Mouse (Mus musculus) kidney, adult 9 months (tissue): ENCODE data around the gene Psmb7.

Experiments used
- DNase-seq: peaks from one replicate; pipeline ENCODE4 v3.0.0; 2022

Psmb7 gene

DNA sequence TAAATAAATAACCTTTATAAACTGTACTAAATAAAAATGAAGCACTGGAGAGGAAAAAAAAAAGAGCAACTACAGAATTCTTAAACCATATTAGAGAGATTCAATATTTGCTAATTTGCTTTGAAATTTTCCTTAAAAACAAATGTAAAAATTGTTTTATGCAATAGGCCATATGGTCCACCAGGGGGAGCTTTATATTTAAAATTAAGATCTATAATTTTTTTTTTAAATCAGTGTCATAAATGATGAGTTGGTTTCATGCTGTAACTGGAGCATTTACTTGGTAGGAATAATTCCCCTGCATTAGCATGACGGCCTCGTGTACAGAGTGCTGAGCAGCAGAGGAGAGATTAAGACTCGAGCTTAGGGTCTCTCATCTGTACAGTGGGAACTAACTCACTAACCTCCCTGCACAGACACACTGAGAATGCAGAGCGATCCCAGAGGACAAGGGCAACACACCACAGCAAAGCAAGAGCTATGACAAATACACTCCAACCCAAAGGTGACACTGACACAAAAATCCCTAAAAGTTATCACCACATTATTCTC is 6.1 kb downstream of the Psmb7 start:
- DNase-seq, result no peak

DNA sequence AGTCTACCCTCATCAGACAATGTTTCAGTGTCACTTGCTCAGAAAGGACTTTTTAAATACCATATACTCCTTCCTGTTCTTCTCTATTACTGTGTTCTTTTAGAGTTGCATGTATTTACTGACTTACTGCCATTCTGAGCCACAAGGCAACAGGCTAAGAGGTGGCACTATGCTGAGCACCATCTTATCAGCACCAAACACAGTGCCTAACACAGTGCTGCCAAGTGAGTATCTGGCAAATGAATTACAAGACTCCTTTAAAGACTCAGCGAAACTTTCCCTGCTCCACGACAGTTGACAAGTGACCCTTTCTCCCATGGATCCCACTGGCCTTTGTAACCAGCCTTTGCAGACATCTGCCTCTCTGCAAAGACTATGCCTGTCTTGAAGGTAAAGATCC is 13.3 kb downstream of the Psmb7 start:
- no peak for DNase-seq

DNA sequence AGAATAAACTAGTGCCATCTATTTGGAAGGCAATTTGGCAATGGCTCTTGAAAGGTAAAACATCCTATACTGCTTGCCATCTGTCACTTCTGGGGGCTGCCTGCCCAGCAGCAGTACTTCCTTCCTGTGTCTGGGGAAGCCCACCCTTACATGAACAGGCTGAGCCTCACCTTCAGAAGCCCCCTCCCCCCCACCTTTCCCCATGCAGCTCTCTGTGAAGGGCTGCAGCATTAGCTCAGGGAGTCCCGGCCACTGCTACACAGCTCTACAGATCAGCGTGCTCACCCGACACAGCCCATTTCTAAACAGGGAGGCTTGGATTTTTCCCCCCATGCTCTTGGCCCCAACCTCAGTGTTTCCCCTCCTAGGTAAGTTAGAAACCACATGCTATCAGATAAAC is 14.4 kb downstream of the Psmb7 start:
- no peak for DNase-seq

DNA sequence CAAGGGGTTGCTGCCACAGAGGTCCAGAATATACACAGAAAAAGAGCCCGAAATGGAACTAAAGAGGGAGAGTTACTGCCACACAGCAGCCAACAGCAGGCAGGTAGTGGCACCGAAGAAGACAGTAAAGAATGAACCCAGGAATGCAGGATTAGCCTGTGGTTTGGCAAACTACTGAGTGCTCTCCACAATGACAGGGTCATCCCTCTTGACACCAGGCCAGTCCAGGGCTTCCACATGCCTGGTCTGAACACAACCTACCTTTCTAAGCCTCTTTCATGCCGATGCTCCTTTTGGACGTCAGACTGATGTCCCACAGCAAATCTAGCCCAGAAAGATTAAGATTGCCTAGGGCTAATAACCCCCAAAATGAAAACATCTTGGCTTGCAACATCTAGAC is 15.1 kb downstream of the Psmb7 start:
- no peak for DNase-seq

DNA sequence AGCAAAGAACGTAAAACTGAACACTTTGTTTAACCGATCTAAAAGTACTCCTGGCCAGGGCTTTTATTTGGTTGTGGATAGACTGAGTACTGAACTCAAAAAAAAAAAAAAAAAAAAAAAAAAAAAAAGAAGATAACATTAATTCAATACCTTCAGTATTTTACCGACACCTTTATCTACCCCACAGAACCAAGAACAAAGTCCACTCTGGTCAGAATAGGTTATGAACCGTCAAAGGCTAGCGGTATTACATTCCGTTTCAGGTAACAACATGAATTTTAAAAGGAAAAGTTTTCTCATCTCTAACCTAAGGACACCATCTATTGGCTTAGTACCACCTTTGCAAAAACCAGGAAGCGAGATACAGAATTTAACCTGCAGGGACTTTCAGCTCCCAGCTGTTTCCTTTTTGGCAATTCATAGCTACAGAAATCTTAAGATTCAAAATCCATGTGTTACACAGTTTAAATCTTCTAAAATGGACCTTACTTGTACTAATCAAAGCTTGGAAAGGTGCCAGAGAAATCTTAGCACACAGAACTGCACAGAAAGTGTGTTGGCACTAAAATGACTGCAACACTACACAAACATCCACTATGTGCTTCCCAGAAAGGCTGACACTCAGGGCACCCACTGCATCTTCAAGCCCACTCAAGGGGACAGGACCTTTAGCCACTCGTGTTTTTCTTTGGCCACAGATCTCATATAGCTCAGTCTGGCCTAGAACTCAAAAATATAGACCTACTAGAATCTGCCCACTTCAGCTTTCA is 19.9 kb downstream of the Psmb7 start:
- no peak for DNase-seq

DNA sequence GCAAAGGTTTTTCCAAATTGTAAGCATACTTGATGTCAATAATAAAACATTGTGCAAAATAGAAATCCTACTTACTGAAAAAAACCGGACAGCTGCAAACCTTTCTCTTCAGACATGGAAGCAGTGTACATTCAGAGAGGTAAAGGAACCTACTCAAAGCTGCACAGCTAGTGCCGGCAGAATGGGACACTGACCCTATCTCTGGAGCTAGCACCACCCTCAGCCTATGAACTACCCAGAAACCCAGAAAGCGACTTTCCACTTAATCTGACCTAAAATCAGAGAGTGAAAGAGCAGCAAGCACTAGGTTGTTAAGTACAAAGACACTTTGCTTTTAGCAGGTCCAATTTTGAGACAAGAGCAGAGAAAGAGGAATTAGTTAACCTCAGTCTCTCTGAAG is 20.5 kb downstream of the Psmb7 start:
- DNase-seq, result no peak

DNA sequence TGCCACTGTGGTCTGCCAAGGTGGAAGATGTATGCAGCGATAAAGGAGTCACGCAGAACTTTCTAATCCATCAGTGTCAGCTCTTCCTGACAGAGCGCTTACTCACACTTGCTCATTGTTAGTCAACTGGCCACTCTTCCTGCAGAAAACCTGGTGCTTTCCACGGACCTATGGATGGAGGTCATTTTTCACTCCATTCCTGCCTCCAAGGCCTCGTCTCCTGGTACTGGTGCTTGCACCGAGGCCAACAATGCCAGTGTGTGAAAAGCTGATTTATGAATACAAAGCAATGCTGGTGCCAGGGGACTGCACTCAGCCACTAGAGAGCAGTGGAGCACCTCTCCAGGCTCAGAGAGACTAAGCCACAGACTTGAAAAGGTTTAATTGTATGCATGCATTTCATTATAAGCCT is 22.3 kb downstream of the Psmb7 start:
- peak; percentile 49 for DNase-seq

DNA sequence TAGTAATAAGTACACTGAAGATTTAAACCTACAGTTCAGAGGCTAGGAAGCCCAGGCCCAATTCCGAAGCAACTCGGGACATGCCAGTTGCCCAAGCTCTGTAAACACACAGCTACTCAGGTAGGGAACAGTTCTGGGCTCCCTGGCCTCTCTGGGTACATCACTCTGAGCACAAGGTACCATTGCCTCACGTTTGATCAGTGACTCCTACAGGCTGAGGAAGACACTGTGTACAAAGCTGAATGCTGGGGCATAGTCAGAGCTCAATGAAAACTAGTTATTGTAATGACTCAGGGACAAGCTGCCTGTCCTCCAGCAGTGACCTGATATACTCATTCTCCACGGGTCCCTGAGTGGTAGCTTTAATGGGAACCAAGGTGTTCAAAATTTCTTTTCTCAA is 22.8 kb downstream of the Psmb7 start:
- DNase-seq, result no peak

DNA sequence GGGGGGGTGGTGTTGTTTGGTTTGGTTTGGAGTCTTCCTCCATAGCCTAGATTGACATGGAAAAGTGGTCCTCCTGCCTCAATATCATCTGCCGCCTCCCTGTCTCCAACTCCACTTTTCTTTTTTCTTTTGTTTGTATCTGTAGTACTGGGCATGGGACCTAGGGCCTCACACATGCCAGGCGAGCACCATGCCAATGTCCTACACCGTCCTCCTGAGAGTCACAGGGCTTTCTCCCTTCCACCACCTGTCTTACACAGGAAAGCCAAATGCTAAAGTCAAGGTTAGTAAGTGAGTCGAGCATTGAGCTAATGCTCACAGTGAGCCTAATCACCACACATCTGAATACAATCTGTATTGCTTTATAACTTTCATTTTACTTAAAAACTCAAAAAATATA is 24.1 kb downstream of the Psmb7 start:
- DNase-seq, result no peak

DNA sequence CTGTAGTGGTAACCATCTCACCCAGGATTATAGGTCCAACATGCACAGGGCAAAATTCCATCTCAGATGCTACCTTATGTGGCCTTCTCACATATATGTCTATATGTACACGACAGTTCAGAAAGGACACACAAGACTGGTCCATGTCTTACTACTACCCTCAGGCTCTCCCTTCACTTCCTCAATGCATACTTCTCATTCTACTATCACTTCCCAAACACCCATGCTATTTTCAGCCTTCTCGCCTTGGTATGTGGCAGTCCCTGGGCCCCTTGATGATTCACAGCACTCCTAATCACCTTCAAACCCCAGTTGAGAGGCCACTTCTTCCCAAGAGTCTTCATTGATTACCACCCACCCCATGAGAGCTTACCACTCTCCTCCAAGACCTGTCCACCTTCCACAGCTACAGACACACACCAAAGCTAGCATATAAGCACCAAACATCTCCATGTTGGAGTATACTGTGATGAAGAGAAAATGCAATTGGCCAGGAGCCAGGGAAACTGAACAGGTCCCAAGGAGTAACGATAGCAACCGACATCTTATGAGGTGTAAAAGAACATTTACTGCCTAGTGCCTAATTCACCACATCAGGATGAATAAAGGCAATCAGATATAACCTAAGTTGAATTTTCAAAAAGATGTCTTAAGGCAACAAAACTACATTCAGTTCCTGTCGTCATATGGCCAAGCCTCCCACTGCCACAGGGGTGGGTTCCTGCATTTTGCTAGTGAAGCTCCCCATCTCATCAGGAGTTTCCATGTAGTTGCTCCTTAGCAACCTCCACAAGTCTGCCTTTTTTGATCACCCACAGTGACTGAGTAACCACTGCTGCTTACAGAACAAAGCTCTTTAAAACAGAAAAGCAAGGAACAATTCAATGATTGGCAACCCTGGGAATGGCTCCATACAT is 26.7 kb downstream of the Psmb7 start:
- no peak for DNase-seq

DNA sequence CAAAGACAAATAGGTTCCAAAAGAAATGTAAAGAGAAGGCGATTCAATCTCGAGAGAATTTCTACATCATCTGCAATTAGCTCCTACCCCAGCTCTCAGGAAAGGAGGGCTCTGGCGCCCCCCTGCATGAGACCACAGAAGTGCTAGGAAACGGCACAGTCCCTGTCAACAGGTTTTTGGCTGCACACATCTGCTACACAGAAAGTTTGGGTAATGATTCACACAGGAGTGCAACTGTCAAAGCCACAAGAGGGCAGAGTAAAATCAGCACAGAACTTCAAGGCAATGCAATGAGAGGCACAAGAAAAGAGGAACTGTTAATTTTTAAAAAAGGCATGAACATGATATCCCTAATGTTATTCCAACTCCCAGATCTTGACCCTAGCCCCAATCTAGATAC is 27.8 kb downstream of the Psmb7 start:
- DNase-seq, result peak; percentile 67

DNA sequence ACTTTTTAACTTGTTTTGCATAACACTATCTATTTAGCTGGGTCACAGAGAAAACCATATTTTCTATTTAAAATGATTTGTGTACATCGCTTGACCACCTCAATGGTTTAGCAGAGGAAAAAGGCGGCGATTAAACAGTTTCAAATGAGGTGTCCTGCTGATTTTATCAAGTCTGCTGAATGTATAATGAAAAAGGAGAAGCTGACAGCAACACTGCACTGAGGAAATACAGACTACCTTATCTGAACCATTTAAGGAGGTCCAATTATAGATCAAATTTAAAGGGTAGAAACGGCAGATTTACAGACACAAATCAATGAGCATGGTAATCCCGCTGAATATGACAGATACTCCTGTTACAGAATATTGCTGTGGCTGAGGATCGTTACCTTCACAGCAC is 29.4 kb downstream of the Psmb7 start:
- no peak for DNase-seq

DNA sequence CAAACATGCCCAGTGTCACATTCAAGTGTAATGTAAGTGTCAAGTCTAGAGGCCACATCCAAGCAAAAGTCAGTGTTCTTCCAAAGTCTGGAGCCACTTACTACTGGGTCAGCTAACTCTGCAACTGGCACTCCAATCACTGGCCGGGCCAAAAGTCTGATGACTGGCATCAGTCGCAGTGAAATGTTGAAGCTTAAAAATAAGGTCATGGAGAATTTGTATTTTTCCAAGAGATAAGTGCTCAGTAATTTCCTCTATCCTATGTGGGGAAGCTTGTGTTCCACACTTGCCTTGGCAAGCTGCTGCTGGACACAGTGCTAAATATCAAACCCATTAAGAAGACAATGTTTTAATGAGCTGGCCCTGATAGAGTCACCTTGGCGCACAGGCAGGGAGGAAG is 30.3 kb downstream of the Psmb7 start:
- DNase-seq, result no peak

DNA sequence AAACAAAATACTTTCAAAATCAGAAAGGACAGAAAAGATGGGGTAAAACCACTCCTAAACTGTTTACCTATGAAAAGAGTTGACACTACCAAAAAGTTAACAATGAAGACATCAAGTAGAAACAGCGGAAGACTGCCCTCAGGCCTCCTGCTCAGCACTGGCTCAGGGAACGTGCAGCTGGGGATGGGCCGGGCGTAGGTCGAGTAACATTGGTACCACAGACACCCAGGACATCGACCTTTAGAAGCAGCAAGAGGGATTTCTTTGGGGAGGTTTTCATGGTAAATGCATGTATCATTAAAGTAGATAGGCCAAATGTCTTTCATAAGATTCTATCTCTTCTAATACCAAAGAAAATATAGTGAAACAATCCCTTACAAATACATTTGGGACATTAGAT is 31.3 kb downstream of the Psmb7 start:
- DNase-seq, result no peak

DNA sequence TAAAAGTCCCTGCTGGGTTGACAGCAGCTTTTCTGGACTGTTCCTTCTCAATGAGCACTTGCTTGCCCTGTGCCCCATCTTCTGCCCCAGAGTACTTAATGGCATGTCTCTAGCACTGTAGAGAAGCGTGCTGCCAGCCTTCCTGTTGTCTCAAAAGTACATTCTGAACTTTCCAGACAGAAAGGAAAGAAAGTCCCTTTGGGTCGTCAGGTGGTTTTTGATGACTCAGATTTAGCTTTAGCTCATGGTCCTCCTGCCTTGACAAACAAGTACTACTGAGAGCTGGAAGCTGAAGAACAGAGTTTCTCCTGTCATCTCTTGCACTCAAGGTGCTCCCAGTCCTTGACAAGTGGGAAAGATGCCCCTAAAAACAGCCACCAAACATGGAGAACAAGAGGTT is 33.7 kb downstream of the Psmb7 start:
- DNase-seq, result no peak

DNA sequence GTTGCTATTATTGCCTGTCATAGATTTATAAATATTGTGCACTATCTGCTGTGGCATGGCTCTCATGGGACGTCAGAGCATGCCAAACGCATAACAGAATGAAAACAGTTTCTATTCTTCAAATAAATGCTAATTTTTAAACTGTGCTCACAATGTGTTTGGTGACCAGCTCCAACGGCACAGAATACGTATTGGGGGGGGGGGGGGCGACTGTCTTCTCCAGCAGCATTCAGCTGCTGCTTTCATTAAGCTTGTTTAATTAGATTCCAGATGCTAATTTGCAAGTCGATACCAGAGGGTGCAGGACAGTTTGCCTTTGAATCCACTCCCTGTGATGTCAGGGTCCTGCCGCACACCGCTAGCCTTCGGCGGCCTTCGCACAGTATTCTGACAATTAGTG is 34.6 kb downstream of the Psmb7 start:
- DNase-seq, result no peak

DNA sequence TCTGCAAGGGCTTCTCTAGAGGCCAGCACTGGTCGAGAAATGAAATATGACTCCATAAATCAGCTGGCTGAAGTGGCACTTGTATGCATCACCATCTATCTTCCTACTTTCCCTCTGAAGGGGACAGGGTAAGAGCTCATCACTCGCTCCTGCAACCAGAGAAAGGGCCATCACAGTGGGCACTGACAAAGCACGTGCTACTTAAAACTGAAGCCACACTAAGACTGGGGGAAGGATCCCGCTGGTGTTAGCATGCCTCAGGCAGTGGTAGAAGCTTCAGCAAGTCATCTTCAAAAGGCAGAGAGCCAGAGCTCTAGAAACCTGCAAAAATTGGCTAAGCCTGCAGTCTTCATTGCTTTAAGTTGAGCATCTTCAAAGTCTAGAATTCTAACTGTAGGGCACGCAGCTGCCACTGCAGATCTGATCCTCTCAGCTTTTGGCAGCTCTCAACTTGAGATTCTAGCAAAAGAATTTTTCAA is 35.0 kb downstream of the Psmb7 start:
- no peak for DNase-seq

DNA sequence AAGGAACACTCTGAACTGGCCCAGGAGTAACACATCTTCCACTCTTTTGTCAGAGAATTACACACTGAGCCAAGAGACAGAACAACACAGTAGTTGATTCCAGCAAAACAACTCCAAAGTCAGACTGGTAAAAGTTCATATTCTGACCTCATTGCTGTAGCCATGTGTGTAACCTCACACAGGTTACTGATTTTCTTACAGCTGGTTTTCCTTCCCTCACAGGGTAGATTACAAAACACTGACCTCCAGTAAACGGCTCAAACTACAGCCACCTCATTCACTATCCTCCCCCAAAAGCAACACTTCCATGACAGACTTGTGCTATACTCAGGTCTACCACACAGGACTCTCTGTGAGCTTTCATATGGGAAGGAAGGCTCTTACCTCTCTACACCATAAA is 36.2 kb downstream of the Psmb7 start:
- DNase-seq, result peak; percentile 45

DNA sequence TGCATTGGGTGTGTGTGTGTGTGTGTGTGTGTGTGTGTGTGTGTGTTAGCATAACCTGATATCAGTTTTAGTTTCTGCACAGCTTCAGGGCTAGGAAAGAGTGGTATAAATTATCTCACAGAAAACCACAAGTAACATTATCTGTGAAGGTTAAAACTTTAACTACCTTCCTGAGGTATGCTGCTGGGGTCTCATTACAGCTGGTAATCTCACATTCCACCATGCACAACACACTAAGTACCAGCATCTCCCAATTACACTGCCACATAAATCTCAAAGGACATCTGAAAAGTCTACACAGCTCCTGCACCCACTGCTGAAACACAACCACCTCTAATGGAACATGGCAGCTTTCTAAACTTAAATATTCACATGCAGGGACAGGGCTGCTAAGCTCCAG is 43.0 kb downstream of the Psmb7 start:
- no peak for DNase-seq

DNA sequence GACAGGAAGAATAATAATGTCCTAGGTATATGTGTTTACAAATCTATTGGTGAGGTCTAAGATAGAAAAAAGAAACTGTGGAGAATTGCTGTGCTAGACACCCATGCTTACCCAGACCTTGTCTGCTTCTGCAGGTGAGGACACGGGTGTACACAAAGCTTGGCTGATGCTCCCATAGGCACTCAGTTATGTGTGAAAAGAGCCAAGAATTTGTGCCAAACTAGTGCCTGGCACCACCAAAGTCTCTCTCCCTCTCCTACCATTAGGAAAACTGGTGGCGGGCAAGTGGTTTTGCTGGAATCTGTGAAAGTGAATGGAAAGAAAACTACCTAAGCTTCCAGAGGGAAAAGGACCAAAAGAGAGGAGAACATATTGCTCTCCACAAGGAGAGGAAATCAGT is 45.5 kb downstream of the Psmb7 start:
- DNase-seq, result no peak

DNA sequence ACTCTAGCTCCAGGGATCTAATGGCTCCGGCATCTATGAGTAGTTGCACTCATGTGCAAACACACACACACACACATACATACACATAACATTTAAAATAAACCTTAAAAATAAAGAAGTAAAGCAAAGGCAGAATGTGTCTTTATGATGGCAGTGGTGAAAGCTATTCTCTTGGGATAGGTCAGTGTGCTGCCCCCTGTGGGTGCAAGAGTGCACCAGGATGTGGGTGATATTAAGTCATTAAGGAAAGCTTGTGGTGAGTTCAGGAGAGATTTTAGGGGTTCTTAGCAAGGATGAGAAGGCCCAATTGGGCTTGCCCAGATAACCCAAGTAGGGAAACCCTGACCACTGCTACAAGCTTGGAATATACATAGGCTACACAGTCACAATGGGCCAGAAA is 46.0 kb downstream of the Psmb7 start:
- peak; percentile 20 for DNase-seq

DNA sequence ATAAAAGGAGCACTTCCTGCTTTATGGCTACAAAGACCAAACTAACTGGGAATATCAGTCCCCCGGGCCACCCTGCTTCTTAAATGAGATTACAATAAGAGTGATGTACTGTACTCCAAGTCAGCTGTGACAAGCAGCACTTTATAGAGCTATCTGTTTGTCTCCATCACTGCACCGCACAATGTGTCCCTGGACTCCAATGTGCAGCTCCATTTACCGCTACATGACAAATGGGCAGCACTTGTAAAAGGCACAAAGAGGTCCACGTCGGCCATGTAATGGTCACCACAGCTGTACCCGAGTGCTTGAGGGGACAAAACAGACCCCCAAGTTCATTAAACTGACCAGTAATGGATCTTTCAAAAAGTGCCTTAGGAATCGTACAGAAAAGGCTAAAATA is 49.0 kb downstream of the Psmb7 start:
- DNase-seq, result no peak

DNA sequence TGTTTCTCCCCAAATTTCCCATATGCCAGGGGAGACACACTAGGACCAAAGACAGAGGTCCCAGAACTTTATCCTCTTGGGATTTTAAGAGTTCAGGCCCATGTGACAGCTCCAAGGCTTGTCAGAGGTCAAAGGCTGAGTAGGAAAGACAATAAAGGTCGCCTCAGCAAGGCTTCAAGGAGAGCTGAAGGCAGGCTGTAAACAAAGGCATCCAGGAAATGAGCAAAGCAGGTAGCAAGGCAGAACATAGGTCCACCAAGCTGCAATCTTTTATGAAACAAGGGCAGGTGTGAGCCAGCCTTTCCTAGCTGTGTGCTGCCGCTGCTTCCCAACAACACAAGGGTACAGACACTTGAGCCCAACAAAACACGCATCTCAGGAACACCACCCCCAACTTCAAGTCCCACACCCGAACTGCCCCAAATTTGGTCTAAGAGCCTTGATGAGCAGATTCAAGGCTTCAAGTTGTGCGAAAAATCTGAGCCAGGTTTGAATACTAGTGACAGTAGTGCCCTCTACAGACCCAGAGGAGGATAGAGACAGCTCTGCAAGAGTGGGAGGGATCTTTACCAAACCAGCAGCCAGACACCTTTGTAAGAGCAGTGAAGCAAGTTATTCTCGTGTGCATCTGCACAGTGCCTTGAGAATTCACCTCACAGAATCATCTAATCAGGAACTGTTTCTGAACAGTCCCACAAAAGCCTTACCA is 52.0 kb downstream of the Psmb7 start:
- peak; percentile 33 for DNase-seq
